Mouse (Mus musculus) megakaryocyte, embryonic 14.5 days (primary cell): ENCODE results near the gene Tjp1. TPM values are rescaled to one million over a fixed set of nuclear protein-coding genes. Genes with fewer than 3 reads are reported as not detected.

Source experiments
- H3K27me3 ChIP-seq: replicated peaks from 2 replicates; pipeline ENCODE3; 2012; ENCODE audit warnings: inconsistent platforms
- H3K36me3 ChIP-seq: replicated peaks from 2 replicates; pipeline ENCODE3; 2012; ENCODE audit warnings: low read length, inconsistent platforms, mixed read lengths
- H3K4me1 ChIP-seq: 2 replicates; pipeline ENCODE4 v1.6.1; 2012; ENCODE audit warnings: inconsistent platforms
- H3K4me3 ChIP-seq: replicated peaks from 2 replicates; pipeline ENCODE3; 2012; ENCODE audit warnings: moderate library complexity, mild to moderate bottlenecking, inconsistent platforms
- H3K9me3 ChIP-seq: 2 replicates; pipeline ENCODE4 v1.6.1; 2012; ENCODE audit warnings: inconsistent platforms
- FLI1 ChIP-seq: IDR thresholded peaks from 2 replicates; pipeline ENCODE4 v1.6.1; 2012; ENCODE audit warnings: low read length, inconsistent platforms, mixed read lengths
- GATA1 ChIP-seq: IDR thresholded peaks from 3 replicates; pipeline ENCODE4 v1.6.1; 2012; ENCODE audit warnings: mixed read lengths, low read length, inconsistent platforms, borderline replicate concordance
- polyA plus RNA-seq: library from polyadenylated mRNA; stranded (reverse); fragments of >175 nt; gene quantifications from 2 replicates; pipeline ENCODE4 v1.2.3, GENCODE M21; 2012; ENCODE audit warnings: low replicate concordance; ENCODE audit not compliant: insufficient read depth

Tjp1 gene
- polyA plus RNA-seq, 1 experiment: 0.83 TPM

GRCm38 (mm10) chr7:65441505-65441904 is 86.1 kb downstream of the Tjp1 start:
- H3K4me3 ChIP-seq: no peak overlapping the region
- TF ChIP-seq FLI1 (no peak), GATA1 (no peak)
- H3K9me3 ChIP-seq: peaks cover 27% of the 10 kb centered on the region
- peaks cover 3% of the 10 kb centered on the region; the same call in 1 of the 2 replicates for H3K4me1 ChIP-seq
- H3K27me3 ChIP-seq: peaks cover 12% of the 10 kb centered on the region
- no peaks in the 10 kb centered on the region for H3K36me3 ChIP-seq

GRCm38 (mm10) chr7:65439518-65439917 is 88.1 kb downstream of the Tjp1 start:
- Histone ChIP-seq H3K27me3 (peaks cover 10% of the 10 kb centered on the region), H3K4me1 (peaks cover 3% of the 10 kb centered on the region; the same call in 1 of the 2 replicates), H3K4me3 (peak overlapping the region; percentile 20), H3K36me3 (no peaks in the 10 kb centered on the region), H3K9me3 (peaks cover 15% of the 10 kb centered on the region)
- TF ChIP-seq FLI1: no peak

GRCm38 (mm10) chr7:65438146-65438545 is 89.4 kb downstream of the Tjp1 start:
- TF ChIP-seq FLI1: no peak
- TF ChIP-seq GATA1: no peak
- Histone ChIP-seq H3K4me3 (no peak overlapping the region), H3K27me3 (peaks cover 12% of the 10 kb centered on the region), H3K4me1 (peaks cover 3% of the 10 kb centered on the region; the same call in 1 of the 2 replicates), H3K9me3 (peaks cover 6% of the 10 kb centered on the region), H3K36me3 (no peaks in the 10 kb centered on the region)

- Histone ChIP-seq H3K4me1 (0 out of 2 replicates have a peak, but pooled peaks cover under 1% of the 10 kb centered on the region), H3K36me3 (no peaks in the 10 kb centered on the region), H3K9me3 (no peaks in the 10 kb centered on the region), H3K27me3 (peaks cover 10% of the 10 kb centered on the region), H3K4me3 (no peak overlapping the region)
- TF ChIP-seq GATA1: no peak
- TF ChIP-seq FLI1: no peak
Measured at GRCm38 (mm10) chr7:65436921-65437320, 90.7 kb downstream of the Tjp1 start.

GRCm38 (mm10) chr7:65431018-65431695 is 96.4 kb downstream of the Tjp1 start:
- no peak for TF ChIP-seq GATA1
- no peak for TF ChIP-seq FLI1
- Histone ChIP-seq H3K36me3 (no peaks in the 10 kb centered on the region), H3K4me3 (no peak overlapping the region), H3K9me3 (peaks cover 12% of the 10 kb centered on the region), H3K27me3 (peaks cover 43% of the 10 kb centered on the region), H3K4me1 (peaks cover 4% of the 10 kb centered on the region; the same call in 1 of the 2 replicates)

- TF ChIP-seq FLI1 (no peak), GATA1 (no peak)
- no peaks in the 10 kb centered on the region for H3K36me3 ChIP-seq
- H3K27me3 ChIP-seq: peaks cover 44% of the 10 kb centered on the region
Measured at GRCm38 (mm10) chr7:65430401-65430800, 97.2 kb downstream of the Tjp1 start.

GRCm38 (mm10) chr7:65424519-65424918 is 103.1 kb downstream of the Tjp1 start:
- Histone ChIP-seq H3K27me3 (peaks cover 40% of the 10 kb centered on the region), H3K4me3 (no peak overlapping the region), H3K4me1 (peaks cover 22% of the 10 kb centered on the region), H3K9me3 (peaks cover 12% of the 10 kb centered on the region), H3K36me3 (no peaks in the 10 kb centered on the region)
- TF ChIP-seq GATA1 (no peak), FLI1 (no peak)

More at GRCm38 (mm10) chr7:65430401-65430800, 97.2 kb downstream of the Tjp1 start:
- Histone ChIP-seq H3K9me3 (peaks cover 12% of the 10 kb centered on the region), H3K4me3 (no peak overlapping the region), H3K4me1 (peaks cover 4% of the 10 kb centered on the region; the same call in 1 of the 2 replicates)

GRCm38 (mm10) chr7:65422456-65422855 is 105.1 kb downstream of the Tjp1 start:
- TF ChIP-seq FLI1 (no peak), GATA1 (no peak)
- H3K4me1 ChIP-seq: peaks cover 23% of the 10 kb centered on the region
- H3K36me3 ChIP-seq: no peaks in the 10 kb centered on the region
- H3K4me3 ChIP-seq: no peak overlapping the region
- H3K27me3 ChIP-seq: peaks cover 44% of the 10 kb centered on the region
- peaks cover 4% of the 10 kb centered on the region; the same call in 1 of the 2 replicates for H3K9me3 ChIP-seq

- no peak for TF ChIP-seq GATA1
- TF ChIP-seq FLI1: no peak
- H3K9me3 ChIP-seq: no peaks in the 10 kb centered on the region
- peaks cover 40% of the 10 kb centered on the region for H3K27me3 ChIP-seq
- peaks cover 27% of the 10 kb centered on the region for H3K4me1 ChIP-seq
- H3K4me3 ChIP-seq: peak overlapping the region; percentile 86
- no peaks in the 10 kb centered on the region for H3K36me3 ChIP-seq
Measured at GRCm38 (mm10) chr7:65421451-65421850, 106.1 kb downstream of the Tjp1 start.

- TF ChIP-seq GATA1 (no peak), FLI1 (no peak)
- Histone ChIP-seq H3K4me3 (no peak overlapping the region), H3K9me3 (no peaks in the 10 kb centered on the region), H3K27me3 (peaks cover 44% of the 10 kb centered on the region), H3K4me1 (peaks cover 27% of the 10 kb centered on the region), H3K36me3 (no peaks in the 10 kb centered on the region)
Measured at GRCm38 (mm10) chr7:65419926-65420325, 107.7 kb downstream of the Tjp1 start.
